Mouse (Mus musculus): ENCODE measurements around the gene Zfp629. TPM values are rescaled to one million over a fixed set of nuclear protein-coding genes. Genes with fewer than 3 reads are reported as not detected.

Zfp629 gene
- polyA plus RNA-seq (2012; rRNA removed): 1.7 and 1.9 TPM in 2 replicates

GRCm38 (mm10) chr7:127614891-127615843, at the start of gene Zfp629:
Gene Zfp629, minus strand, starts transcription at chr7:127615797.

GRCm38 (mm10) chr7:127588011-127588871, 27.4 kb downstream of the Zfp629 start, which contains the start of the genes Ccdc189 and Rnf40:
Gene Ccdc189, minus strand, starts transcription at chr7:127588595.
Gene Rnf40, plus strand, starts transcription at chr7:127588767.

GRCm38 (mm10) chr7:127572895-127573471, 42.6 kb downstream of the Zfp629 start, which contains the start of gene Phkg2:
Gene Phkg2, plus strand, starts transcription at chr7:127573340.

GRCm38 (mm10) chr7:127561340-127561858, 54.2 kb downstream of the Zfp629 start, which contains the start of gene Tmem265:
Gene Tmem265, plus strand, starts transcription at chr7:127561390.

Other genes starting within 250 kb of the Zfp629 start
- gene Zfp747, start 239.7 kb downstream of the Zfp629 start, polyA plus RNA-seq (2012; rRNA removed): 1.4 and 1.5 TPM in 2 replicates
- 0.59 and 0.69 TPM in 2 replicates for gene 9130019O22Rik, start 228.6 kb downstream of the Zfp629 start, polyA plus RNA-seq (2012; rRNA removed)
- gene E430018J23Rik, start 222.2 kb downstream of the Zfp629 start, polyA plus RNA-seq (2012; rRNA removed): 1.1 and 1.3 TPM in 2 replicates
- 1.1 and 1.2 TPM in 2 replicates for gene Zfp764, start 209.0 kb downstream of the Zfp629 start, polyA plus RNA-seq (2012; rRNA removed)
- gene Zfp688, start 193.7 kb downstream of the Zfp629 start, polyA plus RNA-seq (2012; rRNA removed): 5.8 and 6.8 TPM in 2 replicates
- 1.4 and 1.7 TPM in 2 replicates for gene Zfp689, start 166.6 kb downstream of the Zfp629 start, polyA plus RNA-seq (2012; rRNA removed)
- 20.4 and 21.6 TPM in 2 replicates for gene Prr14, start 156.2 kb downstream of the Zfp629 start, polyA plus RNA-seq (2012; rRNA removed)
- gene Fbrs, start 136.6 kb downstream of the Zfp629 start, polyA plus RNA-seq (2012; rRNA removed): 4.4 and 9.0 TPM in 2 replicates
- gene Srcap, start 103.8 kb downstream of the Zfp629 start, polyA plus RNA-seq (2012; rRNA removed): 2.9 and 3.8 TPM in 2 replicates
- gene Gm42715, start 96.2 kb downstream of the Zfp629 start, polyA plus RNA-seq (2012; rRNA removed): 5.3 and 6.2 TPM in 2 replicates
- gene Tmem265, start 54.4 kb downstream of the Zfp629 start, polyA plus RNA-seq (2012; rRNA removed): 1.3 TPM in 2 replicates
- gene Phkg2, start 42.5 kb downstream of the Zfp629 start, polyA plus RNA-seq (2012; rRNA removed): 24.1 and 27.6 TPM in 2 replicates
- gene Ccdc189, start 27.2 kb downstream of the Zfp629 start, polyA plus RNA-seq (2012; rRNA removed): 4.3 and 5.0 TPM in 2 replicates
- 14.6 and 16.3 TPM in 2 replicates for gene Rnf40, start 27.0 kb downstream of the Zfp629 start, polyA plus RNA-seq (2012; rRNA removed)
- 12.5 and 12.9 TPM in 2 replicates for gene Bcl7c, start 93.1 kb upstream of the Zfp629 start, polyA plus RNA-seq (2012; rRNA removed)
- 2.0 and 2.3 TPM in 2 replicates for gene Ctf1, start 96.9 kb upstream of the Zfp629 start, polyA plus RNA-seq (2012; rRNA removed)
- gene Ctf2, start 116.4 kb upstream of the Zfp629 start, polyA plus RNA-seq (2012; rRNA removed): not detected in 2 replicates
- 10.2 and 11.0 TPM in 2 replicates for gene Fbxl19, start 128.7 kb upstream of the Zfp629 start, polyA plus RNA-seq (2012; rRNA removed)
- gene Orai3, start 154.0 kb upstream of the Zfp629 start, polyA plus RNA-seq (2012; rRNA removed): 4.6 and 6.9 TPM in 2 replicates
- gene Setd1a, start 160.9 kb upstream of the Zfp629 start, polyA plus RNA-seq (2012; rRNA removed): 4.3 and 6.2 TPM in 2 replicates
- gene Gm49388, start 169.8 kb upstream of the Zfp629 start, polyA plus RNA-seq (2012; rRNA removed): 0.90 and 1.2 TPM in 2 replicates
- gene Hsd3b7, start 184.8 kb upstream of the Zfp629 start, polyA plus RNA-seq (2012; rRNA removed): 39.0 and 44.6 TPM in 2 replicates
- gene Stx4a, start 208.5 kb upstream of the Zfp629 start, polyA plus RNA-seq (2012; rRNA removed): 36.4 and 37.2 TPM in 2 replicates
- gene Stx1b, start 208.8 kb upstream of the Zfp629 start, polyA plus RNA-seq (2012; rRNA removed): 1.1 TPM in 2 replicates